Mouse (Mus musculus) spleen, postnatal 0 days (tissue): ENCODE measurements around the gene Ltk. TPM values are rescaled to one million over a fixed set of nuclear protein-coding genes. Genes with fewer than 3 reads are reported as not detected.

Source experiments
- polyA plus RNA-seq: library from polyadenylated mRNA; unstranded; fragments of >200 nt; fragmentation: Nextera tagmentation; extraction: Ambion mirVana; gene quantifications from 2 replicates; pipeline ENCODE4 v1.2.1, GENCODE M21; 2015

Gene Ltk
- 0.11 TPM in 1 of 2 replicates, not detected in the other for polyA plus RNA-seq

GRCm38 (mm10) chr2:119760251-119760650, at the start of gene Ltk:
Gene Ltk, minus strand, starts transcription at chr2:119760431.

GRCm38 (mm10) chr2:119797279-119797783, 37.1 kb upstream of the Ltk start, which contains the start of gene Tyro3:
Gene Tyro3, plus strand, starts transcription at chr2:119797733.

GRCm38 (mm10) chr2:119787206-119787883, 27.1 kb upstream of the Ltk start, which contains the start of gene Rpap1:
Gene Rpap1, minus strand, starts transcription at chr2:119787537.

GRCm38 (mm10) chr2:119741581-119742411, 18.4 kb downstream of the Ltk start, which contains the start of gene Itpka:
Gene Itpka, plus strand, starts transcription at chr2:119742337.

Other genes with a start within 250 kb of the Ltk start
- gene Exd1, start 212.8 kb downstream of the Ltk start, polyA plus RNA-seq, result 0.16 and 0.31 TPM in 2 replicates
- 50.4 and 51.4 TPM in 2 replicates for gene Chp1, start 212.7 kb downstream of the Ltk start, polyA plus RNA-seq
- 105 and 117 TPM in 2 replicates for gene Nusap1, start 142.1 kb downstream of the Ltk start, polyA plus RNA-seq
- 48.0 and 56.3 TPM in 2 replicates for gene Oip5, start 142.0 kb downstream of the Ltk start, polyA plus RNA-seq
- 30.7 and 33.1 TPM in 2 replicates for gene Ndufaf1, start 97.6 kb downstream of the Ltk start, polyA plus RNA-seq
- 38.5 and 40.6 TPM in 2 replicates for gene Rtf1, start 85.4 kb downstream of the Ltk start, polyA plus RNA-seq
- gene Itpka, start 18.1 kb downstream of the Ltk start, polyA plus RNA-seq, result 0.13 and 0.18 TPM in 2 replicates
- 8.4 and 11.4 TPM in 2 replicates for gene Rpap1, start 27.1 kb upstream of the Ltk start, polyA plus RNA-seq
- gene Tyro3, start 37.3 kb upstream of the Ltk start, polyA plus RNA-seq, result 3.5 and 4.8 TPM in 2 replicates
- gene Mga, start 136.8 kb upstream of the Ltk start, polyA plus RNA-seq, result 11.9 and 13.2 TPM in 2 replicates
- gene Mapkbp1, start 212.3 kb upstream of the Ltk start, polyA plus RNA-seq, result 0.69 and 0.73 TPM in 2 replicates